Mouse (Mus musculus): Measurements from ENCODE around the gene Vmn1r46. TPM values are rescaled to one million over a fixed set of nuclear protein-coding genes. Genes with fewer than 3 reads are reported as not detected.
"Not testable (repeated sequence)": the region's sequence is repeated elsewhere in the genome, so short reads cannot be mapped to it uniquely, and the experiment has no call there.

The Vmn1r46 gene
- total RNA-seq (2015; ENCODE audit: low replicate concordance) (not detected in 2 replicates), total RNA-seq (2017; ENCODE audit: low replicate concordance) (not detected in 2 replicates)

GRCm38 (mm10) chr6:89969013-89969412, at the start of gene Vmn1r46:
TSS of gene Vmn1r46 (plus strand) at chr6:89969313.
- no peak for ATAC-seq (replicated peaks; ENCODE audit: low FRiP score, poor library complexity, severe bottlenecking)

GRCm38 (mm10) chr6:89940498-89940897, 28.6 kb upstream of the Vmn1r46 start, which contains the start of gene Vmn1r45:
TSS of gene Vmn1r45 (minus strand) at chr6:89940598.
- not testable (repeated sequence) for ATAC-seq (replicated peaks; ENCODE audit: low FRiP score, poor library complexity, severe bottlenecking)

- ATAC-seq (replicated peaks; ENCODE audit: low FRiP score, poor library complexity, severe bottlenecking) = no peak
These were observed 28.2 kb upstream of the Vmn1r46 start for GRCm38 (mm10) chr6:89940926-89941325.

- no peak for ATAC-seq (replicated peaks; ENCODE audit: low FRiP score, poor library complexity, severe bottlenecking)
These were observed 15.6 kb upstream of the Vmn1r46 start for GRCm38 (mm10) chr6:89953556-89953955.

- ATAC-seq (replicated peaks; ENCODE audit: low FRiP score, poor library complexity, severe bottlenecking) = no peak
These were observed 2.8 kb upstream of the Vmn1r46 start for GRCm38 (mm10) chr6:89966341-89966740.

- no peak for ATAC-seq (replicated peaks; ENCODE audit: low FRiP score, poor library complexity, severe bottlenecking)
These were observed 16.9 kb downstream of the Vmn1r46 start for GRCm38 (mm10) chr6:89985989-89986388.

GRCm38 (mm10) chr6:90015847-90016246, 46.7 kb downstream of the Vmn1r46 start, which contains the start of gene Vmn1r47:
TSS of gene Vmn1r47 (plus strand) at chr6:90016147.
- not testable (repeated sequence) for ATAC-seq (replicated peaks; ENCODE audit: low FRiP score, poor library complexity, severe bottlenecking)

Other genes starting within 250 kb of the Vmn1r46 start
- gene Vmn1r41, start 228.5 kb upstream of the Vmn1r46 start, total RNA-seq (2015; ENCODE audit: low replicate concordance) = not detected in 2 replicates
- not detected in 2 replicates for gene Vmn1r41, start 228.5 kb upstream of the Vmn1r46 start, total RNA-seq (2017; ENCODE audit: low replicate concordance)
- gene Vmn1r42, start 92.9 kb upstream of the Vmn1r46 start, total RNA-seq (2015; ENCODE audit: low replicate concordance) = not detected in 2 replicates
- not detected in 2 replicates for gene Vmn1r42, start 92.9 kb upstream of the Vmn1r46 start, total RNA-seq (2017; ENCODE audit: low replicate concordance)
- gene Vmn1r43, start 92.9 kb upstream of the Vmn1r46 start, total RNA-seq (2015; ENCODE audit: low replicate concordance) = not detected in 2 replicates
- gene Vmn1r43, start 92.9 kb upstream of the Vmn1r46 start, total RNA-seq (2017; ENCODE audit: low replicate concordance) = not detected in 2 replicates
- not detected in 2 replicates for gene Vmn1r44, start 85.7 kb upstream of the Vmn1r46 start, total RNA-seq (2015; ENCODE audit: low replicate concordance)
- gene Vmn1r44, start 85.7 kb upstream of the Vmn1r46 start, total RNA-seq (2017; ENCODE audit: low replicate concordance) = not detected in 2 replicates
- not detected in 2 replicates for gene Vmn1r45, start 28.7 kb upstream of the Vmn1r46 start, total RNA-seq (2015; ENCODE audit: low replicate concordance)
- gene Vmn1r45, start 28.7 kb upstream of the Vmn1r46 start, total RNA-seq (2017; ENCODE audit: low replicate concordance) = not detected in 2 replicates
- 1.9 TPM in 1 of 2 replicates, not detected in the other for gene Vmn1r47, start 46.8 kb downstream of the Vmn1r46 start, total RNA-seq (2015; ENCODE audit: low replicate concordance)
- 0.14 TPM in 1 of 2 replicates, not detected in the other for gene Vmn1r47, start 46.8 kb downstream of the Vmn1r46 start, total RNA-seq (2017; ENCODE audit: low replicate concordance)
- not detected in 2 replicates for gene Vmn1r48, start 67.5 kb downstream of the Vmn1r46 start, total RNA-seq (2015; ENCODE audit: low replicate concordance)
- gene Vmn1r48, start 67.5 kb downstream of the Vmn1r46 start, total RNA-seq (2017; ENCODE audit: low replicate concordance) = not detected in 2 replicates
- gene Vmn1r49, start 109.2 kb downstream of the Vmn1r46 start, total RNA-seq (2015; ENCODE audit: low replicate concordance) = not detected in 2 replicates
- gene Vmn1r49, start 109.2 kb downstream of the Vmn1r46 start, total RNA-seq (2017; ENCODE audit: low replicate concordance) = 0.09 and 1.3 TPM in 2 replicates
- gene Vmn1r50, start 132.1 kb downstream of the Vmn1r46 start, total RNA-seq (2015; ENCODE audit: low replicate concordance) = not detected in 2 replicates
- not detected in 2 replicates for gene Vmn1r50, start 132.1 kb downstream of the Vmn1r46 start, total RNA-seq (2017; ENCODE audit: low replicate concordance)
- not detected in 2 replicates for gene Vmn1r51, start 153.3 kb downstream of the Vmn1r46 start, total RNA-seq (2015; ENCODE audit: low replicate concordance)
- not detected in 2 replicates for gene Vmn1r51, start 153.3 kb downstream of the Vmn1r46 start, total RNA-seq (2017; ENCODE audit: low replicate concordance)
- gene Vmn1r52, start 205.5 kb downstream of the Vmn1r46 start, total RNA-seq (2015; ENCODE audit: low replicate concordance) = not detected in 2 replicates
- not detected in 2 replicates for gene Vmn1r52, start 205.5 kb downstream of the Vmn1r46 start, total RNA-seq (2017; ENCODE audit: low replicate concordance)
- gene V1ra8, start 233.5 kb downstream of the Vmn1r46 start, total RNA-seq (2015; ENCODE audit: low replicate concordance) = not detected in 2 replicates
- gene V1ra8, start 233.5 kb downstream of the Vmn1r46 start, total RNA-seq (2017; ENCODE audit: low replicate concordance) = not detected in 2 replicates

Data from erythroblast, adult 5-6 weeks (primary cell).